Mouse (Mus musculus): ENCODE results near the gene Mkrn2.

- TF ChIP-seq CHD2 (IDR thresholded peaks at IDR 0.05; ENCODE audit: low read length), result no peak
- TF ChIP-seq ETS1 (IDR thresholded peaks at IDR 0.05; ENCODE audit: low read depth, low read length), result no peak
- no peak for TF ChIP-seq POLR2AphosphoS2 (IDR thresholded peaks at IDR 0.05; ENCODE audit: low read length)
- no peak for TF ChIP-seq BHLHE40 (IDR thresholded peaks at IDR 0.05; ENCODE audit: borderline replicate concordance, low read depth, low read length)
- no peak for TF ChIP-seq TCF12 (IDR thresholded peaks at IDR 0.05; ENCODE audit: low read depth, low read length)
- no peak for TF ChIP-seq ZMIZ1 (IDR thresholded peaks at IDR 0.05; ENCODE audit: low read depth, low read length)
- TF ChIP-seq MAX (IDR thresholded peaks at IDR 0.05; ENCODE audit: low read length), result no peak
- TF ChIP-seq POLR2A (IDR thresholded peaks at IDR 0.05; ENCODE audit: control insufficient read depth in 1 of 2, insufficient read depth in 1 of 2, low read depth in 1 of 2, low read length in 2 of 2, poor library complexity in 1 of 2), result no peak
- TF ChIP-seq ZC3H11A (IDR thresholded peaks at IDR 0.05; ENCODE audit: low read depth, low read length), result no peak
- no peak for TF ChIP-seq GABPA (IDR thresholded peaks at IDR 0.05; ENCODE audit: low read depth, low read length)
Observed at GRCm38 (mm10) chr6:115651719-115652118, 50.0 kb downstream of the Mkrn2 start.

Measured in MEL (cell line).